Mouse (Mus musculus) ES-E14 (cell line): ENCODE results near the gene 3110009E18Rik. TPM values are rescaled to one million over a fixed set of nuclear protein-coding genes. Genes with fewer than 3 reads are reported as not detected.

ENCODE experiments used
- DNase-seq: peaks from one replicate; pipeline ENCODE4 v3.0.0-alpha.2; 2013; ENCODE audit warnings: low read depth, low spot score
- H3K27ac ChIP-seq: 2 replicates; pipeline ENCODE4 v1.5.1; 2012; ENCODE audit warnings: low read depth, mild to moderate bottlenecking, low read length, moderate library complexity, mixed read lengths; ENCODE audit not compliant: poor library complexity, insufficient read depth, severe bottlenecking
- H3K36me3 ChIP-seq: 2 replicates; pipeline ENCODE4 v1.6.1; 2012; ENCODE audit warnings: mild to moderate bottlenecking, low read length, moderate library complexity, mixed read lengths; ENCODE audit not compliant: control insufficient read depth, poor library complexity, insufficient read depth, severe bottlenecking
- H3K4me1 ChIP-seq, 2 experiments: fragments of 150-350 bp in 1 of 2; sonication (generic) in 1 of 2; 2 replicates each; pipeline ENCODE4 v1.6.1; 2012; ENCODE audit warnings: low read length in 2 of 2, mild to moderate bottlenecking in 1 of 2, mixed read lengths in 1 of 2; ENCODE audit not compliant: control insufficient read depth in 2 of 2, insufficient read depth in 2 of 2, poor library complexity in 1 of 2
- H3K4me3 ChIP-seq, 2 experiments: fragments of 150-350 bp in 1 of 2; sonication (generic) in 1 of 2; 2 replicates each; pipeline ENCODE4 v1.5.1; 2012; ENCODE audit warnings: low read length in 2 of 2, low read depth in 1 of 2, mild to moderate bottlenecking in 1 of 2, mixed read lengths in 1 of 2; ENCODE audit not compliant: insufficient read depth in 1 of 2, poor library complexity in 1 of 2, severe bottlenecking in 1 of 2
- H3K9ac ChIP-seq: 2 replicates; pipeline ENCODE4 v1.6.1; 2012; ENCODE audit warnings: low read depth, mild to moderate bottlenecking, low read length, mixed read lengths; ENCODE audit not compliant: poor library complexity, insufficient read depth, severe bottlenecking
- H3K9me3 ChIP-seq: fragments of 150-350 bp; sonication (generic); 2 replicates; pipeline ENCODE4 v1.6.1; 2012; ENCODE audit warnings: low read depth, mild to moderate bottlenecking, low read length; ENCODE audit not compliant: control insufficient read depth, insufficient read depth
- CHD2 ChIP-seq: IDR thresholded peaks from 2 replicates; pipeline ENCODE4 v1.6.1; 2014; ENCODE audit warnings: mild to moderate bottlenecking, low read depth, low read length, inconsistent platforms
- HCFC1 ChIP-seq: IDR thresholded peaks from 2 replicates; pipeline ENCODE4 v1.6.1; 2012; ENCODE audit warnings: low read length, inconsistent platforms, borderline replicate concordance; ENCODE audit not compliant: insufficient read depth
- MAFK ChIP-seq: IDR thresholded peaks from 2 replicates; pipeline ENCODE4 v1.6.1; 2014; ENCODE audit warnings: mild to moderate bottlenecking, low read depth, low read length, inconsistent platforms; ENCODE audit not compliant: insufficient read depth
- ZC3H11A ChIP-seq: IDR thresholded peaks from 2 replicates; pipeline ENCODE4 v1.6.1; 2012; ENCODE audit warnings: low read depth, mild to moderate bottlenecking, inconsistent platforms, low read length, borderline replicate concordance
- ZNF384 ChIP-seq: IDR thresholded peaks from 2 replicates; pipeline ENCODE4 v1.6.1; 2012; ENCODE audit warnings: low read depth, low read length, inconsistent platforms
- in situ Hi-C, 2 experiments: fragments of 600-800 bp; cut with MboI; formaldehyde crosslinking; loops; one replicate each; pipeline ENCODE4 v1.15.1; 2025; ENCODE audit warnings: low sequenced_read_pairs in 2 of 2, inconsistent platforms in 1 of 2; ENCODE audit not compliant: unreplicated experiment in 2 of 2
- total RNA-seq: library from RNA; depleted of rRNA; stranded (reverse); fragments of 300-350 nt; gene quantifications from 2 replicates; pipeline ENCODE4 v1.2.3, GENCODE M21; 2012

3110009E18Rik gene
- total RNA-seq, 1 experiment, result 8.3 TPM

DNA sequence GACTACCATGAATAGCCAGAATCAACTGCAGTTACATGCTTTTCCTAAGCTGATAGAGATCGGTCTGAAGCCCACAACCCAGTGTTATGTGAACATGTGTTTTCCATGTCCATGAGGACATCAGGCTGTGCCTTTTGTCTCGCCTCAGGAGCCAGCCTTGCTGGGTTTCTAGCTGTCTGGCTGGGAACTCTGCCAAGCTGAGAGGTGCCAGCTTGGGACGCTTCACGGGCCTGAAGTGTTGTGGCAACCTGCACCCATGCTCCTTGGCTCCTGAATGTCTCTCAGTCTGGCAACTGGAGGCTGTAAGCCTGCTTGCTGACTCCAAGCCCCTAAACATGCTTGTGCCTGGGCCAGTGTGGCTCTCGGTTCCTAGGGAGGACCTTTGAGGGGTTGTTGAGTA lies 21.6 kb downstream of the 3110009E18Rik start:
- H3K4me3 ChIP-seq, result no peak overlapping the region
- peaks cover 0 to 6% of the 10 kb centered on the region in 2 experiments; a peak in 2 of 4 replicates for H3K4me1 ChIP-seq
- in situ Hi-C loops, result no loop called here
- no peaks in the 10 kb centered on the region for H3K36me3 ChIP-seq
- H3K27ac ChIP-seq, result no peak overlapping the region
- no peak for DNase-seq
- H3K9me3 ChIP-seq, result no peaks in the 10 kb centered on the region
- no peak overlapping the region for H3K9ac ChIP-seq
- no peak for TF ChIP-seq ZNF384
- no peak for TF ChIP-seq HCFC1
- no peak for TF ChIP-seq MAFK
- no peak for TF ChIP-seq ZC3H11A
- no peak for TF ChIP-seq CHD2

DNA sequence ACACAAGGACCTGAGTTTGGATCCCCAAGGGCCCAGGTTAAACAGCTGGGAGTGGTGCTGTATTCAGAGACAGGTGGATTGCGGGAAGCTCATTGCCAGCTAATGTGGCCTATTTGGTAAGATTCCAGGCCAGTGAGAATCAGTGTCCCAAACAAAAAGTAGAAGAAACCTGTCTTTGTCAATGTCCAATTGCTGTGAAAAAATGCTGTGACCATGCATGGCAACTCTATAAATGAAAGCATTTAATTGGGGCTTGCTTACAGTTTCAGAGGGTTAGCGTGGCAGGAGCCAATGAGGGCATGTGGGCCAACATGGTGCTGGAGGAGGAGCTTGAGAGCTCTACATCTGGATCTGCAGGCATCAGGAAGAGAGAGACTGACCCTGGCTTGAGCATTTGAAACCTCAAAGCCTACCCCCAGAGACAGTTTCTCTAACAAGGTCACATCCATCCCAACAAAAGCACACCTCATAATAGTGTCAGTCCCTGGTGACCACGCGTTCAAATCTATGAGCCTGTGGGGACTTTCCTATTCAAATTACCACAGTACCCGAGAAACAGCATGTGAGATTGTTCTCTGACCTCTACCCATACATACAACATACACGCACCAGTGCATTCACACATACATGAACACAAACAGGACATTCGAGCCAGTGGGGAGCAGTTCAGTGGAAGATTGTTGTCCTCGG lies 24.7 kb downstream of the 3110009E18Rik start:
- Histone ChIP-seq H3K9ac (no peak overlapping the region), H3K4me1 (peaks cover 0 to 5% of the 10 kb centered on the region in 2 experiments; a peak in 2 of 4 replicates), H3K27ac (no peak overlapping the region), H3K4me3 (no peak overlapping the region), H3K9me3 (no peaks in the 10 kb centered on the region), H3K36me3 (no peaks in the 10 kb centered on the region)
- no peak for TF ChIP-seq CHD2
- no peak for TF ChIP-seq HCFC1
- TF ChIP-seq MAFK, result no peak
- no peak for TF ChIP-seq ZNF384
- TF ChIP-seq ZC3H11A, result no peak
- DNase-seq, result no peak
- in situ Hi-C loops, result no loop called here

DNA sequence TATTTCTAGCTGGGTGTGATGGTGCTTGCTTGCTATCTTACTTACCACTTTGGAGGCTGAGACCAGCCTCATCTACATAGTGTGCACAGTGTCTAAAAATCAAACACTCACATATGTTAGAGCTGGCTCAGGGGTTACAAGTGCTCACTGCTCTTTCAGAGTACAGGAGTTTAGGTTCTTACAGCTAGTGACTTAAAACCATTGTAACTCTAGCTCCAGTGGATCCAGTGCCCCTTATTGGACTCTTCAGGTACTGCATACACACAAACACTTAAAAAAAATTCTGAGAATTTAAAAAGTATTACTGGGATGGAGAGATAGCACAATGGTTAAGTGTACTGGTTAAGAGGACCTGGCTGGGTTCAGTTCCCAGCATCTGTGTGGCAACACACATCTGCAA lies 26.0 kb downstream of the 3110009E18Rik start:
- Histone ChIP-seq H3K27ac (no peak overlapping the region), H3K4me3 (no peak overlapping the region), H3K9ac (no peak overlapping the region), H3K9me3 (no peaks in the 10 kb centered on the region), H3K4me1 (peaks cover 0 to 5% of the 10 kb centered on the region in 2 experiments; a peak in 2 of 4 replicates), H3K36me3 (no peaks in the 10 kb centered on the region)
- TF ChIP-seq MAFK, result no peak
- no peak for TF ChIP-seq CHD2
- TF ChIP-seq ZNF384, result no peak
- TF ChIP-seq ZC3H11A, result no peak
- no peak for TF ChIP-seq HCFC1
- no peak for DNase-seq
- in situ Hi-C loops, result no loop called here

DNA sequence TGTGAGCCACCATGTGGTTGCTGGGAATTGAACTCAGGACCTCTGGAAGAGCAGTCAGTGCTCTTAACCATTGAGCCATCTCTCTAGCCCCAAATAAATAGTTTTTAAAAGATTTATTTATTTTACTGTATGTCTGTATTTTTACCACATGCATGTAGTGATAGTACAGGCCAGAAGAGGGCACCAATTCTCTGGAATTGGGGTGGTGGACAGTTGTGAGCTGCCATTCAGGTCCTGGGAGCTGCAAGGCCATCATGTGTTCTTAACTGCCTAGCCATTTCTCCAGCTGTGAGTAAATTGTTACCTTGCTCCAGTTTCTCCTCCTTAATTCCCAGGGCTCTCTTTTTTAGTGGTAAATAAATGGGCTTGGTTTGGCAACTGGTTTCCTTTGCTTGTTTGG lies 33.2 kb downstream of the 3110009E18Rik start:
- TF ChIP-seq MAFK, result no peak
- TF ChIP-seq CHD2, result no peak
- H3K9me3 ChIP-seq, result no peaks in the 10 kb centered on the region
- no peak overlapping the region for H3K27ac ChIP-seq
- H3K4me3 ChIP-seq, result no peak overlapping the region
- no peak overlapping the region for H3K9ac ChIP-seq
- in situ Hi-C loops, result no loop called here
- H3K36me3 ChIP-seq, result no peaks in the 10 kb centered on the region
- no peaks in the 10 kb centered on the region for H3K4me1 ChIP-seq
- no peak for DNase-seq

DNA sequence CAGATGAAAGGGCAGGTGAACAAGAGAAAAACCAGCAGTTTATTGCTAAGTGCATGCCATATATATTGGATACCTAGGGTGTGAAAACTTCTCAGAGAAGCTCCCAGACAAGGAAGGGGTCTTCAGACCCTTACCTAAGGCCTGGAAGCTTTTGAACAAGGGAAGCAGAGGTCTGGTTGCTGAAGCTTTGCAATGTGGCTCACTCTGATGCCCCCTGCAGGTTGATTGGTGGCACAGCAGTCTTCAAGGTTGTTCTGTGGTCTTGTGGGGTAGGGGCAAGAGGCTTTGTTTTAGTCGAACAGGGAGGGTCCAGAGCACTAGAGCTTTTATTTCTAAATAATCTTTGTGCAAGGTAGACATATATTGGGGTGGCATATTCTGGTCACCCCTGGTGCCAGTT lies 34.3 kb downstream of the 3110009E18Rik start:
- H3K27ac ChIP-seq, result no peak overlapping the region
- H3K36me3 ChIP-seq, result no peaks in the 10 kb centered on the region
- no peak overlapping the region for H3K9ac ChIP-seq
- in situ Hi-C loops, result no loop called here
- H3K9me3 ChIP-seq, result no peaks in the 10 kb centered on the region
- no peak overlapping the region for H3K4me3 ChIP-seq
- H3K4me1 ChIP-seq, result no peaks in the 10 kb centered on the region
- TF ChIP-seq MAFK (no peak), ZNF384 (no peak), ZC3H11A (no peak), HCFC1 (no peak), CHD2 (no peak)
- peak; percentile 40 for DNase-seq
